Mouse (Mus musculus) megakaryocyte, embryonic 14.5 days (primary cell): ENCODE measurements around the gene Bloc1s5. TPM values are rescaled to one million over a fixed set of nuclear protein-coding genes. Genes with fewer than 3 reads are reported as not detected.
"Not testable (repeated sequence)": the region's sequence is repeated elsewhere in the genome, so short reads cannot be mapped to it uniquely, and the experiment has no call there.

Experiments
- H3K27me3 ChIP-seq: replicated peaks from 2 replicates; pipeline ENCODE3; 2012; ENCODE audit warnings: inconsistent platforms
- H3K36me3 ChIP-seq: replicated peaks from 2 replicates; pipeline ENCODE3; 2012; ENCODE audit warnings: low read length, inconsistent platforms, mixed read lengths
- H3K4me1 ChIP-seq: 2 replicates; pipeline ENCODE4 v1.6.1; 2012; ENCODE audit warnings: inconsistent platforms
- H3K4me3 ChIP-seq: replicated peaks from 2 replicates; pipeline ENCODE3; 2012; ENCODE audit warnings: moderate library complexity, mild to moderate bottlenecking, inconsistent platforms
- H3K9me3 ChIP-seq: 2 replicates; pipeline ENCODE4 v1.6.1; 2012; ENCODE audit warnings: inconsistent platforms
- FLI1 ChIP-seq: IDR thresholded peaks from 2 replicates; pipeline ENCODE4 v1.6.1; 2012; ENCODE audit warnings: low read length, inconsistent platforms, mixed read lengths
- GATA1 ChIP-seq: IDR thresholded peaks from 3 replicates; pipeline ENCODE4 v1.6.1; 2012; ENCODE audit warnings: mixed read lengths, low read length, inconsistent platforms, borderline replicate concordance
- polyA plus RNA-seq: library from polyadenylated mRNA; stranded (reverse); fragments of >175 nt; gene quantifications from 2 replicates; pipeline ENCODE4 v1.2.3, GENCODE M21; 2012; ENCODE audit warnings: low replicate concordance; ENCODE audit not compliant: insufficient read depth

Gene Bloc1s5
- polyA plus RNA-seq, 1 experiment = 6.2 TPM

- H3K4me1 ChIP-seq = peaks cover 11% of the 10 kb centered on the region; the same call in 1 of the 2 replicates
- peaks cover 6% of the 10 kb centered on the region for H3K9me3 ChIP-seq
- peaks cover 23% of the 10 kb centered on the region for H3K36me3 ChIP-seq
- H3K4me3 ChIP-seq = no peak overlapping the region
- no peak for TF ChIP-seq GATA1
- TF ChIP-seq FLI1 = no peak
- H3K27me3 ChIP-seq = no peaks in the 10 kb centered on the region
These were observed 10.5 kb downstream of the Bloc1s5 start for GRCm38 (mm10) chr13:38624292-38624902.

- Histone ChIP-seq H3K4me3 (no peak overlapping the region), H3K27me3 (no peaks in the 10 kb centered on the region), H3K4me1 (peaks cover 11% of the 10 kb centered on the region; the same call in 1 of the 2 replicates), H3K36me3 (peaks cover 19% of the 10 kb centered on the region), H3K9me3 (peaks cover 6% of the 10 kb centered on the region)
- TF ChIP-seq FLI1 (no peak), GATA1 (no peak)
These were observed 11.6 kb downstream of the Bloc1s5 start for GRCm38 (mm10) chr13:38623296-38623695.

GRCm38 (mm10) chr13:38618001-38618630 is 16.8 kb downstream of the Bloc1s5 start:
- not testable (repeated sequence) for H3K27me3 ChIP-seq, H3K9me3 ChIP-seq, H3K4me3 ChIP-seq
- peaks cover 22% of the 10 kb centered on the region for H3K36me3 ChIP-seq
- H3K4me1 ChIP-seq = peaks cover 15% of the 10 kb centered on the region; the same call in 1 of the 2 replicates

- Histone ChIP-seq H3K36me3 (peaks cover 32% of the 10 kb centered on the region), H3K4me3 (no peak overlapping the region), H3K27me3 (no peaks in the 10 kb centered on the region), H3K9me3 (peaks cover 16% of the 10 kb centered on the region), H3K4me1 (peaks cover 15% of the 10 kb centered on the region; the same call in 1 of the 2 replicates)
- TF ChIP-seq FLI1 (no peak), GATA1 (no peak)
These were observed 18.0 kb downstream of the Bloc1s5 start for GRCm38 (mm10) chr13:38616887-38617286.

- Histone ChIP-seq H3K9me3 (peaks cover 10% of the 10 kb centered on the region; the same call in 1 of the 2 replicates), H3K36me3 (peaks cover 35% of the 10 kb centered on the region), H3K4me1 (peaks cover 15% of the 10 kb centered on the region; the same call in 1 of the 2 replicates), H3K27me3 (no peaks in the 10 kb centered on the region), H3K4me3 (no peak overlapping the region)
- TF ChIP-seq GATA1 = no peak
- TF ChIP-seq FLI1 = no peak
These were observed 19.3 kb downstream of the Bloc1s5 start for GRCm38 (mm10) chr13:38615656-38616055.

- no peak overlapping the region for H3K4me3 ChIP-seq
- peaks cover 10% of the 10 kb centered on the region; the same call in 1 of the 2 replicates for H3K9me3 ChIP-seq
- H3K27me3 ChIP-seq = no peaks in the 10 kb centered on the region
- H3K36me3 ChIP-seq = peaks cover 40% of the 10 kb centered on the region
- H3K4me1 ChIP-seq = peaks cover 15% of the 10 kb centered on the region; the same call in 1 of the 2 replicates
- TF ChIP-seq GATA1 (no peak), FLI1 (no peak)
These were observed 20.6 kb downstream of the Bloc1s5 start for GRCm38 (mm10) chr13:38614298-38614697.

- Histone ChIP-seq H3K4me1 (peaks cover 15% of the 10 kb centered on the region; the same call in 1 of the 2 replicates), H3K36me3 (peaks cover 37% of the 10 kb centered on the region), H3K4me3 (peak overlapping the region; percentile 55)
These were observed 21.3 kb downstream of the Bloc1s5 start for GRCm38 (mm10) chr13:38613583-38613982.

GRCm38 (mm10) chr13:38612608-38613007 is 22.3 kb downstream of the Bloc1s5 start:
- Histone ChIP-seq H3K4me1 (peaks cover 15% of the 10 kb centered on the region; the same call in 1 of the 2 replicates), H3K4me3 (no peak overlapping the region), H3K36me3 (peaks cover 35% of the 10 kb centered on the region), H3K9me3 (peaks cover 10% of the 10 kb centered on the region; the same call in 1 of the 2 replicates), H3K27me3 (no peaks in the 10 kb centered on the region)
- TF ChIP-seq GATA1 (no peak), FLI1 (no peak)

More at GRCm38 (mm10) chr13:38613583-38613982, 21.3 kb downstream of the Bloc1s5 start:
- no peaks in the 10 kb centered on the region for H3K27me3 ChIP-seq
- TF ChIP-seq GATA1 = no peak
- TF ChIP-seq FLI1 = no peak
- peaks cover 10% of the 10 kb centered on the region; the same call in 1 of the 2 replicates for H3K9me3 ChIP-seq

- no peaks in the 10 kb centered on the region for H3K27me3 ChIP-seq
- no peak overlapping the region for H3K4me3 ChIP-seq
- H3K9me3 ChIP-seq = peaks cover 10% of the 10 kb centered on the region; the same call in 1 of the 2 replicates
- TF ChIP-seq GATA1 = no peak
- no peak for TF ChIP-seq FLI1
- peaks cover 35% of the 10 kb centered on the region for H3K36me3 ChIP-seq
- peaks cover 15% of the 10 kb centered on the region; the same call in 1 of the 2 replicates for H3K4me1 ChIP-seq
These were observed 22.7 kb downstream of the Bloc1s5 start for GRCm38 (mm10) chr13:38612179-38612578.

- H3K36me3 ChIP-seq = peaks cover 30% of the 10 kb centered on the region
These were observed 24.6 kb downstream of the Bloc1s5 start for GRCm38 (mm10) chr13:38610336-38610735.

More at GRCm38 (mm10) chr13:38610336-38610735, 24.6 kb downstream of the Bloc1s5 start:
- Histone ChIP-seq H3K4me1 (peaks cover 12% of the 10 kb centered on the region; the same call in 1 of the 2 replicates), H3K4me3 (no peak overlapping the region), H3K27me3 (no peaks in the 10 kb centered on the region), H3K9me3 (peaks cover 10% of the 10 kb centered on the region; the same call in 1 of the 2 replicates)
- no peak for TF ChIP-seq GATA1
- TF ChIP-seq FLI1 = no peak
